Mouse (Mus musculus) MEL (cell line): Measurements from ENCODE around the gene Exoc3.

ENCODE experiments used
- CTCF ChIP-seq, 3 experiments: IDR thresholded peaks in 2 of 3; conservative IDR thresholded peaks in 1 of 3; 2 replicates each; pipeline ENCODE4 v1.5.1; 2011 to 2012; ENCODE audit warnings: low read length in 3 of 3, low read depth in 2 of 3, mild to moderate bottlenecking in 2 of 3, improper control_type of control experiment in 1 of 3, inconsistent platforms in 1 of 3, mixed read lengths in 1 of 3, moderate library complexity in 1 of 3; ENCODE audit not compliant: control insufficient read depth in 1 of 3, insufficient read depth in 1 of 3, poor library complexity in 1 of 3, severe bottlenecking in 1 of 3
- MAFK ChIP-seq: IDR thresholded peaks from 2 replicates; pipeline ENCODE4 v1.6.1; 2011; ENCODE audit warnings: low read depth, mild to moderate bottlenecking, low read length, improper control_type of control experiment, borderline replicate concordance
- POLR2A ChIP-seq, 2 experiments: IDR thresholded peaks; 2 replicates each; pipeline ENCODE4 v1.6.1; 2011 to 2012; ENCODE audit warnings: low read length in 2 of 2, mild to moderate bottlenecking in 2 of 2, control low read depth in 1 of 2, improper control_type of control experiment in 1 of 2, low read depth in 1 of 2, moderate library complexity in 1 of 2; ENCODE audit not compliant: control insufficient read depth in 1 of 2, insufficient read depth in 1 of 2, poor library complexity in 1 of 2

- TF ChIP-seq MAFK, result no peak
- peak; percentile 77 to 98 for TF ChIP-seq POLR2A (IDR thresholded peaks at IDR 0.05; ENCODE audit: control insufficient read depth in 1 of 2, insufficient read depth in 1 of 2, low read depth in 1 of 2, low read length in 2 of 2, poor library complexity in 1 of 2)
- no peak for TF ChIP-seq CTCF (IDR thresholded peaks at IDR 0.05 in 2 of 3, conservative IDR thresholded peaks at IDR 0.05 in 1 of 3; ENCODE audit: control insufficient read depth in 1 of 3, insufficient read depth in 1 of 3, low read depth in 2 of 3, low read length in 3 of 3, poor library complexity in 1 of 3, severe bottlenecking in 1 of 3)
These were observed at the start of gene Exoc3 for GRCm38 (mm10) chr13:74208317-74208985.
